Mouse (Mus musculus): ENCODE measurements around the gene Grin2b. TPM values are rescaled to one million over a fixed set of nuclear protein-coding genes. Genes with fewer than 3 reads are reported as not detected.

Gene Grin2b
- polyA plus RNA-seq, 1 experiment, result not detected

DNA sequence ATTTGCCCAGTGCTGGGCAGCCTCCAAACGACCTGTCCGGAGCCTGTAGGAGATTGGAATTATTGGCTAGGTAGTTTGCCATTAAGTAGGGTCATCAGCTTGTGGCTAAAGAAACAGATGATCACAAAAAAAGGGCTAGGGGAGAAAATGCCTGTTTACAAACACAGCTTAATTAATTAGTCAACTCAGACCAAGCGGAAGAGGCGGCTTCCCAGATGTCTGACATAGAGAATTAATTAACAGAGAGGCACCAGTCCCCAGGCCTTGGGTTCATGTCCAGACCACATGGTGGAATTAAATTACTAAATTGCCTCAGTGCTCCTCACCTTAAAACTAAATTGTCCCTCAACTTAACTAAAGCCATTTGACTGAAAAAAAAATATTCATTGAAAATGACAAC lies 376.4 kb downstream of the Grin2b start:
- Histone ChIP-seq H3K36me3 (ENCODE audit: control insufficient read depth) (no peaks in the 10 kb centered on the region), H3K27me3 (ENCODE audit: control insufficient read depth) (no peaks in the 10 kb centered on the region), H3K9me3 (ENCODE audit: control insufficient read depth, low read length) (peaks cover 22% of the 10 kb centered on the region), H3K4me1 (ENCODE audit: control insufficient read depth) (no peaks in the 10 kb centered on the region), H3K4me3 (replicated peaks) (no peak overlapping the region)
- no peak for TF ChIP-seq TAL1 (IDR thresholded peaks at IDR 0.05; ENCODE audit: low read length)
- no peak for TF ChIP-seq GATA1 (IDR thresholded peaks at IDR 0.05; ENCODE audit: low read length)

DNA sequence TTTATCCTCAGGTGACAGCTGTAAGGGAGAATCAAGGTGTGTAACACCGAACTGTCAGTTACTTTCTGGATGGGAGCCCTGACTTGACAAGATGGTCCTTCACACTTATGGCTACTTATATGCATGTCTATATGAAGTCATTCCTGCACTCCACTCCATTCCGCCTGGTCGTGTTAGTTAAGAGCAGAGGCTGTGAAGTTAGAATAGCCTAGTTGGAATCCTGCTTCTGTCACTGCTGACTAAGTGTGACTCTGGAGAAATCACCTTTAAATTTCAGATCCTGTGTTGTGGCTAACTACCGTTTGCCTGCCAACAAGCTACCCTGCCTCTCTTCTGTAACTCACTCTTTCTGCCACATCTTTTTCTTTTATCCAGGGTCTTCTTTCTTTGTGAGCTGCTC lies 381.9 kb downstream of the Grin2b start:
- peaks cover 15% of the 10 kb centered on the region for H3K9me3 ChIP-seq (ENCODE audit: control insufficient read depth, low read length)
- TF ChIP-seq TAL1 (IDR thresholded peaks at IDR 0.05; ENCODE audit: low read length) (no peak), GATA1 (IDR thresholded peaks at IDR 0.05; ENCODE audit: low read length) (no peak)
- no peaks in the 10 kb centered on the region for H3K4me1 ChIP-seq (ENCODE audit: control insufficient read depth)
- no peak overlapping the region for H3K4me3 ChIP-seq (replicated peaks)
- no peaks in the 10 kb centered on the region for H3K36me3 ChIP-seq (ENCODE audit: control insufficient read depth)
- no peaks in the 10 kb centered on the region for H3K27me3 ChIP-seq (ENCODE audit: control insufficient read depth)

DNA sequence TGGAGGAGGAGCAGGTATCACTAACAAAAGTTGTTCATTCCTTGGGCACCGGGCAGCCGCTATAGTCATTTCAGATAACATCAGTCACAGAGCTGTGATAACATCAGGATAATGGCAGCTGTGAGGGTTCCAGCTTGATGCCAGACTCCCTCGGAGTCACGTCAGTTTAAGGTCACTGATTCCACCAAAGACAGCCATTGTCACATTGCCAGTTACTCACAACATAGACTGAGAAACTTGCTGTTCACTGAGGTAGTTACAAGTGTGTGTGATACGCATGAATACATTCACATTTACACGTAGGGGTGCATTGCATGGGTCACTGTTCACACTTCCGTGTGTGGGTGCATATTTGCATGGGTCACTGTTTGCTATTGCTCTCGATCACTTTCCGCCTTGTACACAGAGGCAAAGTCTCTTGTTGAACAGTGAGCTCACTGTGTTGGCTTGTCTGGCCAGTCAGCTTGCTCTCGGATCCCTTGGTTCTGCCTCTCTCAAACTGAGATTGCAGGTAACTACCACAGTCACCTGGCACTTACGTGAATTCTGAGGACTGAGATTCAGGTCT lies 383.6 kb downstream of the Grin2b start:
- Histone ChIP-seq H3K27me3 (ENCODE audit: control insufficient read depth) (no peaks in the 10 kb centered on the region), H3K4me3 (replicated peaks) (no peak overlapping the region), H3K36me3 (ENCODE audit: control insufficient read depth) (no peaks in the 10 kb centered on the region), H3K9me3 (ENCODE audit: control insufficient read depth, low read length) (peaks cover 8% of the 10 kb centered on the region), H3K4me1 (ENCODE audit: control insufficient read depth) (no peaks in the 10 kb centered on the region)
- TF ChIP-seq TAL1 (IDR thresholded peaks at IDR 0.05; ENCODE audit: low read length), result no peak

DNA sequence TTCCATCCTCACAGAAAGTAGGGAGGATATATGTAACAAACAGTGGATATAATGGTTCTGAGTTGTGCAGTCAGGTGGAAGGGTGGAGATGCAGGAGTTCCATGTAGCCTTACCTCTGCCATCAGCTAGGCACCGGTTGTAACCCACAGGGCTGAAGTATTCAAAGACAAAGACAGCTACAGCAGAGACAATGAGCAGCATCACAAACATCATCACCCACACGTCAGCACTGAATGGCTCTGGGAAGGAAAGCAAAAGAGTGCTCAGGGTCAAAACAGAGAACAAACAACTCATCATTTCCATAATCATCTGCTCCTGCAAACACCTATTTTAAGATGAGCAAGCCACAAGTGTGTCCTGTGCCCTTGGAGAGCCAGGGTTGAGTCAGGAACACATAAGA lies 398.6 kb downstream of the Grin2b start:
- Histone ChIP-seq H3K4me3 (replicated peaks) (no peak overlapping the region), H3K9me3 (ENCODE audit: control insufficient read depth, low read length) (peaks cover 4% of the 10 kb centered on the region; the same call in 1 of the 2 replicates), H3K36me3 (ENCODE audit: control insufficient read depth) (no peaks in the 10 kb centered on the region), H3K4me1 (ENCODE audit: control insufficient read depth) (no peaks in the 10 kb centered on the region), H3K27me3 (ENCODE audit: control insufficient read depth) (no peaks in the 10 kb centered on the region)
- TF ChIP-seq GATA1 (IDR thresholded peaks at IDR 0.05; ENCODE audit: low read length) (no peak), TAL1 (IDR thresholded peaks at IDR 0.05; ENCODE audit: low read length) (no peak)

DNA sequence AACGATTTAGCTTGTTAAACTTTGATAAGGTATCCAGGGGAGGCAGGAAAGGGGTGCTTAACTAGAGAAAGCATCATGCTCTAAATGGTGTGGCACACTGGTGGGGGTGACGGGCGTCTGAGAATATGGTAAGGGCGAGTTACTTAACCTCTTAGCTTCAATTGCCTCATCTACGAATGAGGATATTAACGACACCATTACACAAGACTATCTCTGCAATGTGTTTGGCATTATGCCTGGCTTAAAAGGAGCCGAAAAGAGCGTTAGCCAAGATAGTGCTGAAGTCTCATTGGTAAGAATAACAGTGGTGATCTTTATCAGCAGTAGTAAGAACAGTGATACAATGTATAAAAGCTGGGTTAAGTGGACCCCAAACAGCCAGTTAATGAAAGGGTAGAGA lies 405.7 kb downstream of the Grin2b start:
- Histone ChIP-seq H3K9me3 (ENCODE audit: control insufficient read depth, low read length) (peaks cover 9% of the 10 kb centered on the region; the same call in 1 of the 2 replicates), H3K4me1 (ENCODE audit: control insufficient read depth) (no peaks in the 10 kb centered on the region)
- TF ChIP-seq TAL1 (IDR thresholded peaks at IDR 0.05; ENCODE audit: low read length), result no peak
- no peak for TF ChIP-seq GATA1 (IDR thresholded peaks at IDR 0.05; ENCODE audit: low read length)

DNA sequence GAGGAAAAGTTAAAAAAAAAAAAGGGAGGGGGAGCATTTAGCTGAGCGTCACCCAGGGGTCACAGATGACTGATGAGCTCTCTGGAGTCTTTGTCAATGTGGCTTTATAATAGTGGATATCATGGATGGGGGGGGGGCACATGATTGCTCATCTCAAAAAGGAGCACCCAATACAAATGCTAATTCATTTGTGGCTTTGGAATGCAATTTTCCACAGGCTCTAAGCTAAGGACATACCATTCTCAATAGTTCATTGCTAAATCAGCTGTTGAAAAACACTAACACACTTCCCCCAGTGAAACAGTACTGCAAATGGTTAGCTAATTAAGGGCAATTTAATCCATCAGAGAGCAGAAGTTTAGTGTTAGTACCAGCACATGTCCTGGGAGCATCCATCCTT lies 414.6 kb downstream of the Grin2b start:
- Histone ChIP-seq H3K36me3 (ENCODE audit: control insufficient read depth) (no peaks in the 10 kb centered on the region), H3K4me3 (replicated peaks) (no peak overlapping the region), H3K27me3 (ENCODE audit: control insufficient read depth) (no peaks in the 10 kb centered on the region), H3K9me3 (ENCODE audit: control insufficient read depth, low read length) (peaks cover 10% of the 10 kb centered on the region), H3K4me1 (ENCODE audit: control insufficient read depth) (no peaks in the 10 kb centered on the region)
- no peak for TF ChIP-seq TAL1 (IDR thresholded peaks at IDR 0.05; ENCODE audit: low read length)

More for the DNA sequence above, 405.7 kb downstream of the Grin2b start:
- Histone ChIP-seq H3K4me3 (replicated peaks) (no peak overlapping the region), H3K36me3 (ENCODE audit: control insufficient read depth) (no peaks in the 10 kb centered on the region), H3K27me3 (ENCODE audit: control insufficient read depth) (no peaks in the 10 kb centered on the region)

DNA sequence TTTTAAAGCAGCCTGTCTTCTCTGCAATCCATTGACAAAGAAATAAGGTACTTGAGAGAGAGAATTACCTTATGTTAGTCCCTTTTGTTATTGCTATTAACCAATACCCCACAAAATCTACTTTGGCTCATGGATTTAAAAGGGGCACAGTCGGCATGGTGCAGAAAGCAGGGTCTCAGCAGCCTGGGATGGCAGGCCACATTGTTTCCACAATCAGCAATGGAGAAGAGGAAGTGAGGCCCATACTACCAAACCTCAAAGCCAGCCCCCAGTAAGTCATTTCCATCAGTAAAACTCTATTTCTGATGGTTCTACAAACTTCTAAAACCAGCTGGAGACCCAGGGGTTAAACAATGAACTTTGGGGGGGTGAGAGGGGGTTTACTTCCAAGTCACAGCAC lies 417.2 kb downstream of the Grin2b start:
- peaks cover 3% of the 10 kb centered on the region for H3K9me3 ChIP-seq (ENCODE audit: control insufficient read depth, low read length)
- no peaks in the 10 kb centered on the region for H3K4me1 ChIP-seq (ENCODE audit: control insufficient read depth)
- H3K4me3 ChIP-seq (replicated peaks), result no peak overlapping the region
- TF ChIP-seq TAL1 (IDR thresholded peaks at IDR 0.05; ENCODE audit: low read length), result no peak
- TF ChIP-seq GATA1 (IDR thresholded peaks at IDR 0.05; ENCODE audit: low read length), result no peak
- no peaks in the 10 kb centered on the region for H3K27me3 ChIP-seq (ENCODE audit: control insufficient read depth)
- no peaks in the 10 kb centered on the region for H3K36me3 ChIP-seq (ENCODE audit: control insufficient read depth)

DNA sequence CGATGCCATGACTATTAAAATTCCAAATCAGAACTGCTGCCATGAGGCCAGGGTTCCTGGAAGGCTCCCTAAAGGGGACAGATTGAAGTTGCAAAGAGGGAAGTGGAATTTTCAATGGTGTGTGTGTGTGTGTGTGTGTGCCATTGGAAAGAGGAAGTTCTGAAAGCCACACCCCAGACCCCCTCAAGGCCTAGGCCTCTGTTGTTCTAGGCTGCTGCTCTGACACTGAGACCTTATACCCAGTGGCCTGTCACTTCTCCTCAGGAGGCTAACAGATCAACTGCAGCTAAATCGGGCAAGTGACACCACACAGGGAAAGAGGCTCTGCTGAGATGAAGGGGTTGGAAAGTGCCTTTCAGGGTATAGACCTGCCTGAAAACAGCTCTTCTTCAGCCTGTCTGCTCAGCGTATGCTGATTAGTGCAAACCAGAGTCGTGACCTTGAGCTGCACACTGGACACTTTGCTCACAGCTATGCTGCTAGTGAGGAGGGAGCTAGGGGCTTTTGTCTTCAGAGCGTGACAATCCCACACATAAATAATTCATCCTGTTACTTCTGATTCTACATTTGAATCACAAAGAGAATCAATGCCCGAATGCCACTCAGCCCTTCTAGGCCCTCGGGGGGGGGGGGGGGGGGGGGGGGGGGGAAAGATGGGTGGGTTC lies 424.8 kb downstream of the Grin2b start:
- Histone ChIP-seq H3K4me3 (replicated peaks) (no peak overlapping the region), H3K27me3 (ENCODE audit: control insufficient read depth) (no peaks in the 10 kb centered on the region), H3K9me3 (ENCODE audit: control insufficient read depth, low read length) (peaks cover 5% of the 10 kb centered on the region; the same call in 1 of the 2 replicates), H3K36me3 (ENCODE audit: control insufficient read depth) (no peaks in the 10 kb centered on the region), H3K4me1 (ENCODE audit: control insufficient read depth) (no peaks in the 10 kb centered on the region)
- TF ChIP-seq GATA1 (IDR thresholded peaks at IDR 0.05; ENCODE audit: low read length) (no peak), TAL1 (IDR thresholded peaks at IDR 0.05; ENCODE audit: low read length) (no peak)

DNA sequence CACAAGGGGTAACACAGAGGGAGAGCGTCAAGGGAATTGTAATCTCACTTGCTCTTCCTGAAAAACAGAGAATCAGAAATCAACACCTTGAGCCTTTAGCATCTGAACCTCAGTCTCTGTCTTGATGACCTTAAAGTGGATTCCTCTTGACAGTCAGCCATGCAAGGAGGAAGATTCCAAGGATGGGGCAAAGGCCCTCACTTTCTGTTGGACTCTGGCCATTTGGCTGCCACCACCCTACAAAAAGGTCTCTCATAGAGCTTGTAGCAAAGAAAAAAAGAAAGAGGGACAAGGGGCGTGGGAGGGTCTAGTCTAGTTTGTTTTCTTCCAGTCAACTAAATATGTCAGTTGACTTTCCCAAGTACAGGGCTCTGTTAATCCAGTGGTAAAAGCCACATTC lies 427.7 kb downstream of the Grin2b start:
- H3K36me3 ChIP-seq (ENCODE audit: control insufficient read depth), result no peaks in the 10 kb centered on the region
- peaks cover 8% of the 10 kb centered on the region; the same call in 1 of the 2 replicates for H3K9me3 ChIP-seq (ENCODE audit: control insufficient read depth, low read length)
- TF ChIP-seq GATA1 (IDR thresholded peaks at IDR 0.05; ENCODE audit: low read length) (no peak), TAL1 (IDR thresholded peaks at IDR 0.05; ENCODE audit: low read length) (no peak)
- no peak overlapping the region for H3K4me3 ChIP-seq (replicated peaks)
- no peaks in the 10 kb centered on the region for H3K4me1 ChIP-seq (ENCODE audit: control insufficient read depth)
- no peaks in the 10 kb centered on the region for H3K27me3 ChIP-seq (ENCODE audit: control insufficient read depth)

All from erythroblast, embryonic 14.5 days (primary cell).